Mouse (Mus musculus) megakaryocyte, embryonic 14.5 days (primary cell): ENCODE measurements around the gene Fars2. TPM values are rescaled to one million over a fixed set of nuclear protein-coding genes. Genes with fewer than 3 reads are reported as not detected.

Experiments used
- H3K27me3 ChIP-seq: replicated peaks from 2 replicates; pipeline ENCODE3; 2012; ENCODE audit warnings: inconsistent platforms
- H3K36me3 ChIP-seq: replicated peaks from 2 replicates; pipeline ENCODE3; 2012; ENCODE audit warnings: low read length, inconsistent platforms, mixed read lengths
- H3K4me1 ChIP-seq: 2 replicates; pipeline ENCODE4 v1.6.1; 2012; ENCODE audit warnings: inconsistent platforms
- H3K4me3 ChIP-seq: replicated peaks from 2 replicates; pipeline ENCODE3; 2012; ENCODE audit warnings: moderate library complexity, mild to moderate bottlenecking, inconsistent platforms
- H3K9me3 ChIP-seq: 2 replicates; pipeline ENCODE4 v1.6.1; 2012; ENCODE audit warnings: inconsistent platforms
- FLI1 ChIP-seq: IDR thresholded peaks from 2 replicates; pipeline ENCODE4 v1.6.1; 2012; ENCODE audit warnings: low read length, inconsistent platforms, mixed read lengths
- GATA1 ChIP-seq: IDR thresholded peaks from 3 replicates; pipeline ENCODE4 v1.6.1; 2012; ENCODE audit warnings: mixed read lengths, low read length, inconsistent platforms, borderline replicate concordance
- polyA plus RNA-seq: library from polyadenylated mRNA; stranded (reverse); fragments of >175 nt; gene quantifications from 2 replicates; pipeline ENCODE4 v1.2.3, GENCODE M21; 2012; ENCODE audit warnings: low replicate concordance; ENCODE audit not compliant: insufficient read depth

Gene Fars2
- polyA plus RNA-seq, 1 experiment, result 34.4 TPM

DNA sequence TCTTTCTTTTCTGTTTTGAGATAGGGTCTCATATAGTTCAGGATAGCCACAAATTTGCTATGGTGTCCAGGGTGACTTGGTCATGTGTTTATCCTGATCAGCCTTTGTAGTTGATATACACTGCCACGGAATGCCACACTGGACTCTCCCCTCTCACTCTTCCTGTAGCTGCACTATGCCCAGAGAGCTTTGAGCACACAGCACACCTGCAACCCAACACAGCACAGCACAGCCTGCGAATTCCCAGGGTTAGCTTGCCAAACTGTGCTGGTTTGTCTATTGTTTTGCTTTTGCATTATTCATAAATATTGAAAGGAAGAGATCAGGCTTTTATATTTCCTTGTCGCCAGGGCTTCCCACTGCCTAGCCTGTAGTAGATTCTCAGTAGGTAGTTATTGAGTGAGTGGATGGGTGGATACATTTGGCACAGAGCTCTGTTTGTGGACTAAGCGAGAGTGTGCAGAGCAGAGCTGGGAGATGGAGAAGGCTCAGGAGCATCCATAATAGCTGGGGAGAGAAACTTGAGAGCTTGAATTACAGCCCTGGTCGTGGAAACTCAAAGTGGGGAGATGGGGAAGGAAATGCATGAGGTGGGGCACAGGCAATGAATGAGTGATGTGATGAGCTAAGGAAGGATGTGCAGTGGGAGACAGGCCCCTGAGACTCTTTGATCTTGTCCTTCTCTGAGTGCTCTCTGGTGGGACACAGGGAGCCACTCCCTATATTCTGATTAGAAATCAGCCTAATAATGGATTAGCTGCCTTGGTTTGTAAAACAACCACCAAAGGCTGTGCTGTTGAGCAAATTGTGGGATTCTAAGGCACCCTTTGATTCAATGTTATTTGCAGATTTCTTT, 146.3 kb downstream of the Fars2 start:
- no peak for TF ChIP-seq FLI1
- TF ChIP-seq GATA1, result no peak
- Histone ChIP-seq H3K9me3 (peaks cover 11% of the 10 kb centered on the region), H3K4me3 (no peak overlapping the region), H3K4me1 (peaks cover 7% of the 10 kb centered on the region; the same call in 1 of the 2 replicates), H3K36me3 (peaks cover 10% of the 10 kb centered on the region), H3K27me3 (no peaks in the 10 kb centered on the region)

DNA sequence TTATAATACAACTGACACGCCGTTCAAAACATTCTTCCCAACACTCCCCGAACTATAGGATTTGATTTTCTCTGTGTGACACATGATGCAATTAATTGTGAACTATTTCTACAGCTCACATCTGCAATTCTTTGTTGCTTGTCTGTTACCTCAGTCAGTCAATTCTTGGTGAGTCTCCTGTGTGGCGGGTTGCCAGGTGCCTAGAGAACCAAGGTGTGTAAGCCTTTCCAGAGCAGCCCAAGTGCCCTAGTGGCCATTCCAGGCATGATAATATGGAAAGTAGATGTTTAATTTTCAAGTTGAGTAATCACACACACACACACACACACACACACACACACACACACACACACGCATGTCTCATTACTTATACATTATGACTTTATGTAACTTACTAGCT, 147.2 kb downstream of the Fars2 start:
- Histone ChIP-seq H3K27me3 (no peaks in the 10 kb centered on the region), H3K36me3 (peaks cover 8% of the 10 kb centered on the region), H3K4me3 (no peak overlapping the region), H3K4me1 (peaks cover 7% of the 10 kb centered on the region; the same call in 1 of the 2 replicates), H3K9me3 (peaks cover 9% of the 10 kb centered on the region)
- TF ChIP-seq FLI1 (no peak), GATA1 (no peak)

DNA sequence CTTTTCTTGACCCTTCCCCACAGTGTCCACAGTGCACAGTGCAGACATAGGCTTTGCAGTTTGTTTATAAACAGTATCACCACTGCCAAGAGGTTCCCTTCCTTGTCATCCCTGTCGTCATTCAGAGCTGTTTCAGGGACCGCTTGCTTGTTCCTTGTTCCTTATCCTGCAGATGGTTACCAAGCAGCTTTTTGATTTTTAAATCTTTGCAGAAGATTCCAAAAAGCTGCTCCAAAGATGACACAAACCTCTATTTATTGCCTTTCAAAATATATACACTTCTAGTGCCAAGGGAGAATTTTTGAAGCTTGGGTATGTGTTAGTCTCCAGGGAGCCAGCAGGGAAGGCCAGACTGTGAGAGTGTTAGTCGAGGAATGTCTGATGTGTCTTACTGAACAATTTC, 148.1 kb downstream of the Fars2 start:
- H3K9me3 ChIP-seq, result no peaks in the 10 kb centered on the region; the same call in 1 of the 2 replicates
- no peak overlapping the region for H3K4me3 ChIP-seq
- H3K4me1 ChIP-seq, result peaks cover 7% of the 10 kb centered on the region; the same call in 1 of the 2 replicates
- no peaks in the 10 kb centered on the region for H3K27me3 ChIP-seq
- no peaks in the 10 kb centered on the region for H3K36me3 ChIP-seq
- TF ChIP-seq FLI1, result no peak
- TF ChIP-seq GATA1, result no peak

DNA sequence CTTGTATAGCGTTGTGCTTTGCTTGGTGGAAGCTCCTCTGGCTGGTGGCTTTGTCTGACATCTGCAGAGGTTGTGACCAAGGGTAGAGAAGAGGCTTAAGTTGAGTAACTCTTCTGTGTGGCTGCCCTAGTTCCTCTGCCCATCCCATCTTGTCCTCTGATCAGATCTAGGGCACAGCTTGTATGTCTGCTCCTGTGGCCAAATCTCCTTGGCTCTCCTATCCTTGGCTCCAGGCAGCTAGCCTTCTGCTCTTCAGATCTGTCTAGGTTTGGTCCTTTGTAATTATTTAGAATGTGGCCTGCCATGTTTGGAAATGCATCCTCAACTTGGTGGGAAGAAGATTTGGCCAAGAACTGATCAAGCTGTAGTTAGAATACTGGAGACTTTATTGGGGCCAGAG, 150.2 kb downstream of the Fars2 start:
- no peak for TF ChIP-seq GATA1
- peaks cover 7% of the 10 kb centered on the region; the same call in 1 of the 2 replicates for H3K4me1 ChIP-seq
- H3K4me3 ChIP-seq, result no peak overlapping the region
- H3K9me3 ChIP-seq, result no peaks in the 10 kb centered on the region
- no peaks in the 10 kb centered on the region for H3K36me3 ChIP-seq
- no peaks in the 10 kb centered on the region for H3K27me3 ChIP-seq

DNA sequence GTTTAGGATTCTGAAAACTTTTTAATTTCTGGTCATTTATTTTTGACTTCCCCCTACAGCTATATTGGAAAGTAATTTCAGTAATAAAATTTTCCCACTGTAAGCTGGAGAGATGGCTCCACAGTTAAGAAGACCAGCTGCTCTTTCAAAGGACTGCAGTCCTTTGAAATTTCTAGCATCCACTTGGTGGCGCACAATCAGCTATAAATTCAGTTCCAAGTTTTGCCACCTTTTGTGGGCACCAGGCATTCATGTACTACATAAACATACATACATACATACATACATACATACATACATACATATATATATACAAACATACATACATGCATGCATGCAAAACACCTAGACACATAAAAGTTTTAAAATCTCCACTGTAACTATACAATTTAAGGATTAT, 153.7 kb downstream of the Fars2 start:
- Histone ChIP-seq H3K27me3 (no peaks in the 10 kb centered on the region), H3K9me3 (no peaks in the 10 kb centered on the region), H3K36me3 (no peaks in the 10 kb centered on the region), H3K4me3 (no peak overlapping the region), H3K4me1 (peaks cover 7% of the 10 kb centered on the region; the same call in 1 of the 2 replicates)
- no peak for TF ChIP-seq FLI1

DNA sequence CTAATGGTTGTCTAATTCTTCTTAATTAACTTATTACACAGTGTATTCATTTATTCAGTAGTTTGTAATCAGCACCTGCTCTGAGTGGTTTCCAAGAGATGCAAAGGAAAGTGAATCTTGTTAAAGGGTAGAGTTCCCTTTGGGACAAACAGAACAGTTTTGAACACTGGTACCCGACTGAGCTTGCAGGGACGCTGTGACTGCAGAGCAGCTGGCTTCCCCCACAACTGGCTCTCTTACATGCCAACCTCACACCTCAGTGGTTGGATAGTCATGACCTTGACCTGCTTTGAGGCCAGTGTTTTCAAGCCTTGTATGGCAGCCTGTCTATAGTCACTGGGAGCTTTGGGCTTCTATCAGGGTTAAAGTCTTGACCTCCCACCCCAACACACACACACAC, 156.3 kb downstream of the Fars2 start:
- TF ChIP-seq FLI1 (no peak), GATA1 (no peak)
- no peak overlapping the region for H3K4me3 ChIP-seq
- peaks cover 7% of the 10 kb centered on the region; the same call in 1 of the 2 replicates for H3K4me1 ChIP-seq
- H3K27me3 ChIP-seq, result no peaks in the 10 kb centered on the region
- H3K9me3 ChIP-seq, result no peaks in the 10 kb centered on the region
- no peaks in the 10 kb centered on the region for H3K36me3 ChIP-seq

DNA sequence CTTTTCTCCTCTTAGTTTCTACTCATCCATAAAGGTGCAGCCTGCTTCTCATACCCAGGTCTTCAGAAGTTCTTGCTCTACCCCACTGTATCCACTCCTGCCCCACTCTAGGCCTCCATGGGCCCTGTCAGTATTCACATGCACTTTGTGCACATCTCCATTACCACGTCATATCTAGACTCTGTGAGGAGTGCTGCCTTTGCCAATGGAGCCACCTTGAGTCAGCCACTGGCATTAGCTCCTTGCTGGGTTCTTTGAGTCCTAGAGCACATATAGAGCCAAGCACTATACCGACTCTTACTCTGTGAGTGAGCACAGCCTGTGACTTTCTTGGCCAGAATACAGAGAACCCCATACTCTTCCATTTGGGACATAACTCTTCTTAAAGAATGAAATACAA, 159.0 kb downstream of the Fars2 start:
- peaks cover 7% of the 10 kb centered on the region; the same call in 1 of the 2 replicates for H3K4me1 ChIP-seq
- H3K27me3 ChIP-seq, result no peaks in the 10 kb centered on the region
- no peaks in the 10 kb centered on the region for H3K36me3 ChIP-seq
- H3K4me3 ChIP-seq, result no peak overlapping the region
- TF ChIP-seq GATA1 (no peak), FLI1 (no peak)
- H3K9me3 ChIP-seq, result no peaks in the 10 kb centered on the region

DNA sequence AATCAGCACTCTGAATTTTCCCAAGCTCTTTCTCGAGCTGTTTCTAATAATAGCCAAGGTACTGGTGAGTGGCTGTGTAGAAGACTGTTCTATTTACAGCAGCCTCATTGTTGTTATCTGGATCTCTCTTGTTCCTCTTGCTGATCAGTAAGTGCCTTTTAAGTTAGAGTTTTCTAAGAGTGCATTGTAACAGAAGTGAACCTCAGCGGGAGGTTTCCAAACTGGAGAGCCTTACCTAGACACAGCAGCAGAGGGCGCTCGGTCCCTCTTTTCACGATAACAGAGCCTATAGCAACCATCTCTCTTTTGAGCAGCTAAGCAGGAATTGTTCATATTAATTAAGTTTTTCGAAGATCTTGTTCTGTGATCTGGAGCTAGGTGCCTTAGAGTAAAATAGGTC, 164.8 kb downstream of the Fars2 start:
- Histone ChIP-seq H3K9me3 (no peaks in the 10 kb centered on the region), H3K4me3 (no peak overlapping the region)

DNA sequence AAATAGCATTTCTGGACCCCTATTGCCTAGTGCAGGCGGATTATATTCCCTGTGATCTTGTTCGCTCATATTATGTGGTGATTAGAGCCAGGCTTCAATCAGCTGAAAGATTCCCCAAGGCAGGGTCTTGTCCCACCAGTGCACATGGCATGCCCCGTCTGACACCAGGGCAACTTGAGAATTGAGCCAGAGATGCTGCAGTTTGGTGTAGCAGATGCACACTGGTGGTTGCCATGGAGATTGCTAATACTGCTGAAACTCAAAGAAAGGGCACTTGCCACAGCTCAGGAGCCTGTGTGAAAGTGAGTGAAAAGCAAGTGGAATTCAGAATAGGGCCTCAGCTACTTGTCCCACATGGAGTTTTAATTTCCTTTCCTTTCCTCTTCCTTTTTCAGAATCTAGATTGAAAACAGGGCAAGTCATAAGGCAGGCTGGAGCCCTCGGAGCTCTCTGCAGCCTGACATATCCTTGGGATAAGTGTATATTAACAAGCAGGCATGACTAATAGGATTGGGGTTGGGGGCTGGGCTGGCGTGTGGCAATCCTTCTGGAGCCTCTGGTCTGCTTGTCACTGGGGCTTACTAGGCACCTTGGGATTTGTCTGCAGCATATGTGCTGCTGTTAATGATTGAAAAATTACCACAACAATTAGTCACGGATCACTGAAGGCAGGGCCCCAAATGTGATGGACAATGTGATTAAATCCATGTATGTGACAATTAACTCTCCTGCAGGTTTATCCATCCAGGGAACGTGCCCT, 165.8 kb downstream of the Fars2 start:
- Histone ChIP-seq H3K4me3 (no peak overlapping the region), H3K9me3 (no peaks in the 10 kb centered on the region), H3K27me3 (no peaks in the 10 kb centered on the region), H3K4me1 (peaks cover 9% of the 10 kb centered on the region), H3K36me3 (no peaks in the 10 kb centered on the region)
- TF ChIP-seq GATA1, result no peak
- no peak for TF ChIP-seq FLI1

More for the DNA sequence above, 164.8 kb downstream of the Fars2 start:
- TF ChIP-seq FLI1 (no peak), GATA1 (no peak)
- 0 out of 2 replicates have a peak, but pooled peaks cover 4% of the 10 kb centered on the region for H3K4me1 ChIP-seq
- no peaks in the 10 kb centered on the region for H3K27me3 ChIP-seq
- H3K36me3 ChIP-seq, result no peaks in the 10 kb centered on the region

DNA sequence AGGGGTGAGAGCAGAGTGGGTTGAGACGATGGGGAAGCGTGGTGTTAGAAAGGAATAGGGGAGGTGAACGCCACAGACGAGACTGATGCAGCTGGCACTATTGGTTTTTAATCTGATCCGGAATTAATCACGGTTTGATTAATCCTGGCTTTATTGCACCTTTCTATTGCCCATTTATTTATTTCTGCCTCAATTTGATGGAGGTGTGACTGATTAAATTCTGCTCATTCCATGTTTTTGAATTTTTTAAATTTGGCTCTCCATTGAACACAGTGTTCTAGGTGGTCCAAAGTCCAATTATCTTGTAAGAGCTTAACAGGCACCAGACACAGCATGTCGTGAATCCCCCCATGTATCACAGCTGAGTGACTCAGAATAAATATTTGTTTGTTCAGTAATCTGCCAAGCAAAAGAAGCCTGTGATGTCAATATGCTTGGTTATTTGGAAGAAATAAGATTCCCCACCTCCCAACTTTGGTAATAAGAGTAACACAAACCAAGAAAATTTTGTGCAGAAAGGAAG, 166.4 kb downstream of the Fars2 start:
- TF ChIP-seq GATA1 (no peak), FLI1 (no peak)
- Histone ChIP-seq H3K36me3 (no peaks in the 10 kb centered on the region), H3K9me3 (no peaks in the 10 kb centered on the region), H3K4me3 (no peak overlapping the region), H3K27me3 (no peaks in the 10 kb centered on the region), H3K4me1 (peaks cover 12% of the 10 kb centered on the region)
